Mouse (Mus musculus) spleen, adult 2 months (tissue): ENCODE measurements around the gene Agbl4. TPM values are rescaled to one million over a fixed set of nuclear protein-coding genes. Genes with fewer than 3 reads are reported as not detected.

Source experiments
- DNase-seq, 2 experiments: peaks; one replicate each; pipeline versions ENCODE4 v3.0.0 to v3.0.0-alpha.2; 2012 to 2021; ENCODE audit warnings: low spot score in 2 of 2, low read depth in 1 of 2
- H3K27ac ChIP-seq: fragments of 200-500 bp; 2 replicates; pipeline ENCODE4 v1.5.1; 2012; ENCODE audit warnings: low read length, inconsistent platforms; ENCODE audit not compliant: insufficient read depth
- H3K27me3 ChIP-seq: fragments of 200-500 bp; 2 replicates; pipeline ENCODE4 v1.6.1; 2012; ENCODE audit warnings: mild to moderate bottlenecking, moderate library complexity, low read length, inconsistent platforms; ENCODE audit not compliant: control insufficient read depth, insufficient read depth
- H3K36me3 ChIP-seq: fragments of 200-500 bp; 2 replicates; pipeline ENCODE4 v1.6.1; 2012; ENCODE audit warnings: mild to moderate bottlenecking, low read length, inconsistent platforms; ENCODE audit not compliant: control insufficient read depth, insufficient read depth
- H3K4me1 ChIP-seq: fragments of 200-500 bp; 2 replicates; pipeline ENCODE4 v1.6.1; 2011; ENCODE audit warnings: inconsistent platforms; ENCODE audit not compliant: control insufficient read depth, insufficient read depth, insufficient read length
- H3K4me3 ChIP-seq: fragments of 200-500 bp; 2 replicates; pipeline ENCODE4 v1.5.1; 2011; ENCODE audit warnings: mild to moderate bottlenecking, inconsistent platforms; ENCODE audit not compliant: insufficient read depth, insufficient read length; ENCODE audit errors: extremely low read depth
- CTCF ChIP-seq: fragments of 200-500 bp; IDR thresholded peaks from 2 replicates; pipeline ENCODE4 v1.5.1; 2011; ENCODE audit warnings: mild to moderate bottlenecking, inconsistent platforms; ENCODE audit not compliant: insufficient read depth, insufficient read length, insufficient replicate concordance; ENCODE audit errors: extremely low read depth
- POLR2A ChIP-seq: fragments of 200-500 bp; IDR thresholded peaks from 2 replicates; pipeline ENCODE4 v1.6.1; 2011; ENCODE audit warnings: low read depth, low read length, inconsistent platforms
- WGBS: fragments of 180-500 bp; shearing (Covaris S2); methylation state at CpG from one replicate; pipeline ENCODE4 v1.1.7; 2018; 5-methylcytosine and 5-hydroxymethylcytosine counted together
- polyA plus RNA-seq: library from polyadenylated mRNA; depleted of rRNA; stranded (reverse); fragments of >200 nt; gene quantifications from 2 replicates; pipeline ENCODE4 v1.2.3, GENCODE M21; 2012

The Agbl4 gene
- polyA plus RNA-seq, 1 experiment, result 0.18 TPM

DNA sequence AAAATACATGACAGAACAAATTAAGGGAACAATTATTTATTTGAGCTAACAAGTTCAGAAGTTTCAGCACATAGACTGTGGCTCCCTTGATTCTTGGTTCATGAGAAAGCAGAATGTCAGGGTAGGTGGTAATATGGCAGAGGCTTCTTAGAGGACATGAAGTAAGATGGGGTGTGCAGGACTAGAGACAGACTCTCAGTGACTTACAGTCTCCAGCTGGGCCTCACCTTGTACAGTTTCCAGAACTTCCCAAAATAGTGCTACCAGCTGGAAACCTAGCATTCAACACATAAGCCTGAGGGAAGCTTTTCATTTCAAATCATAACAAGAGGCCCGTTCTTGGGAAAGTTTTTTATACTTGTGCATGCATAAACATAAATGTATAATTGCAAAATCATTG lies 836.4 kb downstream of the Agbl4 start:
- WGBS, result 66% methylated on average over 1 of the region's 1 CpGs
- H3K27ac ChIP-seq, result no peak overlapping the region
- H3K36me3 ChIP-seq, result no peaks in the 10 kb centered on the region
- no peak overlapping the region for H3K4me3 ChIP-seq
- TF ChIP-seq CTCF (no peak), POLR2A (no peak)
- H3K27me3 ChIP-seq, result no peaks in the 10 kb centered on the region
- DNase-seq, result no peak
- H3K4me1 ChIP-seq, result no peaks in the 10 kb centered on the region

DNA sequence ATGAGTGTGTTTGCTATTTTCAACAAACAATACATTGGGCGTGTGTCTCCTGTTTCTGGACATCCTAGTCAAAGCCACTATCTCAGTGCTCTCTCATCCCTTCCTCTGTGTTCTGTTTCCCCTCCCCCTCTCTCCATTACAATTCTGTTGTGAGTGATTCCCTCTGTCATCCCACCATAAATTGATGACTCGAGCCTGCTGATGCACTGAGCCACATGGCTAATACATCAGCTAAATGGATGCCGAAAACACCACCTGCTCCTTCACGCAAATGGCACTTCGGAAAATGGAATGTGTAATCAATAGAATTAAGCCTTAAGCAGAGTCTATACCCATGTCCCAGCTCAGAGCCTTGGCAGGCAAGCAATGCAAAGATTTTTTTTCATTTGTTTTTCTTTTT lies 854.5 kb downstream of the Agbl4 start:
- H3K27me3 ChIP-seq, result no peaks in the 10 kb centered on the region
- H3K4me1 ChIP-seq, result no peaks in the 10 kb centered on the region
- no peak for DNase-seq
- no peak overlapping the region for H3K4me3 ChIP-seq
- WGBS, result 93% methylated on average over 5 of the region's 5 CpGs
- no peak for TF ChIP-seq POLR2A
- TF ChIP-seq CTCF, result no peak
- H3K36me3 ChIP-seq, result no peaks in the 10 kb centered on the region
- H3K27ac ChIP-seq, result no peak overlapping the region

DNA sequence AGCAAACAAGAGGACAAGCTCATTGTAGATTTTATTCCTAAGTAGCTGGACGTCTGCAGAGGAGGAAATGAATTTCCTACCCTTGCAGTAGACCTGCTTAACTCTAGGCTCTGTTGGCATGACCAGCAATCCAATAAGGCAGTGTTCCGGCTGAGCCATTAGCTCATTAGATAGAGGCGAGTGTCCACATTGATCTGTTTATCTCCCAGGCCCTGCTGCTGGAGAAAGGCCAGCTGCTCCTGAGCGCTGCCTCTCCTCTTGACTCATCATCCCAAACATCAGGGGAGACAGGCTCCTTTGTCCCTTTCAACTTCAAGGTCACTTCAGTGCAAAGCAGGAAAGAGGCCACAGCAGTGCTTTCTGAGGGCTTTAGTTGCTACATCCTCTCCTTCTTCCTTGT lies 858.0 kb downstream of the Agbl4 start:
- no peak overlapping the region for H3K27ac ChIP-seq
- H3K36me3 ChIP-seq, result no peaks in the 10 kb centered on the region
- H3K4me1 ChIP-seq, result no peaks in the 10 kb centered on the region
- no peak for TF ChIP-seq CTCF
- no peak for TF ChIP-seq POLR2A
- WGBS, result 81% methylated on average over 4 of the region's 4 CpGs
- no peak for DNase-seq
- no peaks in the 10 kb centered on the region for H3K27me3 ChIP-seq
- H3K4me3 ChIP-seq, result no peak overlapping the region

DNA sequence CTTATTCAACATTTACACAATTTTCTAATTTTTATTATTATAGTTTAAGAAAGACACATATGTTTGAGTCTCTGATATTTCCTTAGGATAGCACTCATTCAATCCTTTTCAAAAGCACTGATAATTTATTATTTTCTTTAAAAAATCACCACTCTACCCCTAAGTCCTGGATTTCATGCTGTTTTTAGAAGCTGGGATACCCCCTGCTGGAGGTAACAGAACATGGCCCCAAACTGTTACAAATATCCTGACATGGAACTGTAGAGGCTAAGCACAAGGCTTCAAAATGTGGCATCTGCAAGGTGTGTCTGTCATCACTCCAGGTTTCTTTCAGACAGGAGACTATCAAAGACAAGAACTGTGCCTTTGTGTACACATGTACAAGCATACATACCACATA lies 859.5 kb downstream of the Agbl4 start:
- DNase-seq, result no peak
- Histone ChIP-seq H3K27ac (no peak overlapping the region), H3K4me3 (no peak overlapping the region), H3K36me3 (no peaks in the 10 kb centered on the region), H3K4me1 (no peaks in the 10 kb centered on the region), H3K27me3 (no peaks in the 10 kb centered on the region)
- TF ChIP-seq CTCF, result no peak
- no peak for TF ChIP-seq POLR2A

DNA sequence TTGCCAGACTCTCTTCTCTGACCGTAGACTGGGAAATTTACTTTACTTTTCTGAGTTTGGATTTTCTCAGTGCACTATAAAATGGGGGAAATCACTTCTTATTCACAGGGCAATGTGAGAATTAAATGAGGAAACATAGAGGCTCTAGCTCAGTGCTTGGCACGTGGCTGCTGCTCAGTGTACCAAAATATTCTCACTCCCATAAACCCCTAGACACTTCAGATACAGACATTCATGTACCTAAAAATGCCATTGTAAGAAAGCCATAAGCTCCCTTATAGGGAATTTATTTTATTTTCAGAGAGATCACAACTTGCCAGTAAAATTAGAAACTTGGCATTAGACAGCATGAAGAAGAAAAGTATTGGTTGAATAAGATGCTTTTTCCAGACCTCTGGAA lies 883.5 kb downstream of the Agbl4 start:
- TF ChIP-seq CTCF, result no peak
- TF ChIP-seq POLR2A, result no peak
- no peak for DNase-seq
- no peaks in the 10 kb centered on the region for H3K36me3 ChIP-seq
- no peak overlapping the region for H3K4me3 ChIP-seq
- H3K27me3 ChIP-seq, result no peaks in the 10 kb centered on the region
- no peak overlapping the region for H3K27ac ChIP-seq
- no peaks in the 10 kb centered on the region for H3K4me1 ChIP-seq
- WGBS, result 80% methylated on average over 2 of the region's 2 CpGs

DNA sequence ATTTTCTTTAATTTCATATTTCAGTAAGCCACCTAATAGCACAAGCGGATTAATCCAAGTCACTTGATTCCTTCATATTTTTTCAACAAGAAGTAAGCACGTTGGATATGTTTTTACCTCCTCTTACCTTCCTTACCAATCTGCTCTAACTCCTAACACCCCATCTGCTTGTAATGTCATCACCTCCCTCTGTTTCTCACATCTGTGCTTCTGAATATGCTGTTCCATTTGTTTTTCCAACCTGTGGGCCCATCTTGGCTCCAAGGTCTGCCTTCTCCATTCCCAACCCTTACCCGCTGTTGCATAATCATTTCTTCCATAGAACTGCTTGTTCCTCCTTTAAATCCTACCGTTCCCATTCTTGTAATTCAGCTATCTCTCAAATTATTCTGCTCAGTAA lies 884.4 kb downstream of the Agbl4 start:
- no peak for DNase-seq
- H3K4me3 ChIP-seq, result no peak overlapping the region
- no peaks in the 10 kb centered on the region for H3K27me3 ChIP-seq
- no peak for TF ChIP-seq CTCF
- TF ChIP-seq POLR2A, result no peak
- 88% methylated on average over 4 of the region's 4 CpGs for WGBS
- H3K27ac ChIP-seq, result no peak overlapping the region
- no peaks in the 10 kb centered on the region for H3K36me3 ChIP-seq
- no peaks in the 10 kb centered on the region for H3K4me1 ChIP-seq

DNA sequence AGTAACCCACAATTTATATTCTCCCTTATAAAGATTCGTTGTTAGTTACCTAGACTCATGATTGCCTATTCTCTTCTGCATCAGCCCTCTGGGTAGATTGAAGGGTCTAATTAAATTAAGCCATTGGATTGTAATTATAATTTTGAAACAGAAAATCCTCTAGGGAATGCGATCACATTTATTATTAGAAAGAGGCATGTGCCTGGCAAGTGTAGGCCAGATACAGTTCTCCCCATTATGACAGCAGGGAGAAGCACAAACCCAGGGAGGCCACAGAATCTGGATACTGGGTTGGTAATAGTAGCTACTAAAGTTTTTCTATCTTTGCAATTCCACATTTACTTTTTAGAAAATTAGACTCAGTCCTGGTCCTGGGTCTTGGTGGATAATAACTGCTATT lies 887.2 kb downstream of the Agbl4 start:
- Histone ChIP-seq H3K4me3 (no peak overlapping the region), H3K27me3 (no peaks in the 10 kb centered on the region), H3K4me1 (no peaks in the 10 kb centered on the region), H3K36me3 (no peaks in the 10 kb centered on the region), H3K27ac (no peak overlapping the region)
- 87% methylated on average over 2 of the region's 2 CpGs for WGBS
- DNase-seq, result no peak
- TF ChIP-seq CTCF (no peak), POLR2A (no peak)
